Mouse (Mus musculus) spleen, postnatal 10 days (tissue): ENCODE data around the gene Ptpre.
A peak's percentile ranks its signal among the peaks of the same experiment; 100 is the strongest.

ENCODE experiments used
- DNase-seq, 2 experiments: peaks; one replicate each; pipeline ENCODE4 v3.0.0; 2021 to 2022; ENCODE audit warnings: low spot score in 2 of 2

Gene Ptpre

DNA sequence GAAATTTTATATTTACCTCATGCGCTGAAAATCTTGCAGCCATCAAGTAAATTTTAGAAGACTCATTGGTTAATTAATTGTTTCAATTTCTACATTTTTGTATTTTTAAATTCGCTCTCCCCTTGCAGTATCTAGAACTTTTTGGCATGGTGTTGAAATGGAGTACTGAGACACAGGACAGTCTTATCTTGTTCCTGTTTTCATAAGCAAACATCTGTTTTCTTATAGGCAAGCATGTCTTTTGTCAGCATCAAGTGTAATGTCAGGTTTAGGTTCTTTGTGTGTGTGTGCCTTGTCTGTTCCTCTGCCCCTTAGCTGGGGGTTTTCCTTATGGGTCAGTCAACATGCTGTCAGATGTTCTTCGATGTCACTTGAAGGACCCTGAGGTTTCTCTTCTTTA lies 39.0 kb downstream of the Ptpre start:
- no peak for DNase-seq

DNA sequence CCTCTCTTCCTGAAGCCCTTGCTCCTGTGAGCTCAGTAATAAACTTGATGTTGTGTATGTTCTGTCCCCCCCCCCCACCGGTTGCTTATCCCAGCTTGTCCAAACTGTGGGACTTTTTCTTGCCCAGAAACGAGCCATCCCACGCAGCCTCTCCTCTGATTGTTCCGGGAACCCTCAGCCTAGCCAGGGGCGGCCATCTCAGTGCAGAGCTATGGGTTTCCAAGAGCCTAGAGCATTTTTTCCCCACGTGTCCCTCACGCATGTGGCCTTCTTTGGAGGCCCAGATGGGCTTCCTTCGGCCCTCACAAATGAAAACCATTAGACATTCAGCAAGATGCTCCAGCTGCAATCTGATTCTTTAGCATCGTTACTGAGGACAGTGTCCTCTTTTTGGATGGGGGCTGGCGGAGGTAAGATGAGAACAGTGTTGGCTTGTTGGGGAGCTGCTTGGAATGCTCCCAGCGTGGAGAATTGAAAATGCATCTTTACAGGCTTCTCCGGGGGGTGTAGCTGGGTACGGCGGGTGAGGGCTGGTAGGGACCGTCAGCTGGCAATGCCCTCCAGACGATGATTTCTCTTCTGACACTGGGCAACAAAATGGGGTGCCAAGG lies 41.5 kb downstream of the Ptpre start:
- no peak for DNase-seq

DNA sequence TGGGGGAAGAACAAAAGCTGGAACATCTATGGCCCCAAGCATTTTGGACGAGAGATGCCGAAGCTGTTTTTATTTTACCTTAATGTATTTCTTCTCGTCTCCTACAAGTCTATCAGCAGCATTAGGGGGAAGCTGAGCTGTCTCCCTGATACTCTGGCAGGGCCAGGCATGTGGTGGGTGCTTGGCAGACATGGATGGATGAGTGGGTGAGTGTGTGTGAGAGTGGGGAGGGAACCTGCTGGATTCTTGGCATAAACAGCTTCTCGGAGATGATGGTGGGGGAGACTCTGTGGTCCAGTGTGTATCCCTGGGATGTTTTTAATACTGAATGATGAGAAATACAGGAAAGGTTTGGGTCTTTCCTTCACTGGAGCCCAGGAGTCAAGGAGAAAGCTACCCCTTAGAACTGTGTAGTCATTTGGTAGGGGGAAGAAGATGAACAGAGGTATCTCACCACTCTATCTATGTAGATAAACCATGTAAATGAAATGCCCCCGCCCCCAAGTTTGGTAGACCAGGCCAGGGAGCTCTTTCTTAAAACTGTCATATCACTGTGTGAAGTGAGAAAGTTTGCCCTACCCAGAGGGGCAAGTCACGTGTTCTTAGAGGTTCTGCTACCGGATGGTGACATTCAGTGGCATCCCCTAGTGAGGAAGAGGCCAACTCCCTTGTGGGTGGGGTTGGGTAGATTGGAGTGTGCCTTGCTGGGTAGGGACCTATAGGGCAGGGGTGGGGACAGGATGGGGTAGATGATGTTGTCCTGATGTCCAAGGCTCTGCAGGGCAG lies 43.2 kb downstream of the Ptpre start:
- no peak for DNase-seq

DNA sequence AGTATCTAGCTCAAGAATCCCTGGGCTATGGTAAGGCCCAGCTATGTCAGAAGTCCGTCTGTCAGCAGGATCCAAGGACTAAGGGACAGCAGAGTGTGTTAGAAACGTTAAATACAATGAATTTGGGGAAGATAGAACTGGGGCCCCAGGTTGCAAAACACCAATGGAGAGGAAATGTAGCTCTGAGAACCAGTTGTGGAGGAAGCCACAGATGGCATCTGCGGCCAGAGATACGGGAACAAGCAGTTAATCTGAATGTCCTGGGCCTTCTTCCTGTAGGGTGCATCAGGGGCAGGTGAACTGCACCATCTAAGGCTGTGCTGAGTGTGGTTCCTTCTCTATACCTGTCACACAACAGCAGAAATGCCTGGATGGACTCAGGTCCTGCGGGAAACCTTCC lies 43.8 kb downstream of the Ptpre start:
- no peak for DNase-seq

DNA sequence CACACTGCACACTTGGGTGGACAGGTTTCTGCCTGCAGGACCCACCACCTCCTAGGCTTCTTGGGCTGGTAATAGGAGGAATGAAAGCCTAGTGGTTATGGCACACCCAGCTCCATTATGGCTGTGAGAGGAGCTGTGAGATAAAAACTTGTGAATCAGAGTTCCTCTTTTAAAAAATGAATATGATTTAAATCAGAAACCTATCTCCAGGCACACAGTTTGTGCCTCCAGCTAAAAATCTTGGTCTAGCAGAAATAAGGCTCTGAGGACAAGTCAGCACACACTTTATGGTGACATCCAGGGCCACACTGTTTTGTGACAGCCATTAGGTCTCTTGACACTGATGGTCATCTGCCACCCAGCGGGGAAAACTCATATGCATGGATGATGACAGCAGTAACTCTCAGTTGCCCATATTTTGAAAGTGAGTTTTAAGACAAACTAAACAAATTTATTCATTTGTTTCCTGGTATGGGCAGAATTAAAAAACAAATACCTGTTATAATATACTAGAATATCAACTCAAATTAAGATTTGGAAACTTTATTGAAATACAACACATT lies 47.9 kb downstream of the Ptpre start:
- no peak for DNase-seq

DNA sequence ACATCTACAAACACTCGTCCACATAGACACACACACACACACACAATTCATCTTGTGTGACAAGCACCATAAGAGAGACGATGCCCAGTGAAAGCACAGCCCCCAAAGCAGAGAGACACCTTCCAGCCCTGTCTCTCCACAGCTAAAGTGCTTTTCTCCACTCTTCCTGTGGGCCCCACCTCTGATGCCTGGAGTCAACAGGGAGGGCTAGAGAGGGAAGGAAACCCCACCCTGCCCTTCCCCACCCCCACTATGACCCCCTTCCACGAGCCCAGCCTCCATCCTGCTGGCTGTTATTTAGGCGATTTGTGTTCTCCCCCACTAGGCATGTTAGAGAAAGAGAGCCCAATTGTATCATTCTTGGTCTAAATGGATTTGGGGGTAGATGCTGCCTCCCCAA lies 49.1 kb downstream of the Ptpre start:
- DNase-seq = no peak

DNA sequence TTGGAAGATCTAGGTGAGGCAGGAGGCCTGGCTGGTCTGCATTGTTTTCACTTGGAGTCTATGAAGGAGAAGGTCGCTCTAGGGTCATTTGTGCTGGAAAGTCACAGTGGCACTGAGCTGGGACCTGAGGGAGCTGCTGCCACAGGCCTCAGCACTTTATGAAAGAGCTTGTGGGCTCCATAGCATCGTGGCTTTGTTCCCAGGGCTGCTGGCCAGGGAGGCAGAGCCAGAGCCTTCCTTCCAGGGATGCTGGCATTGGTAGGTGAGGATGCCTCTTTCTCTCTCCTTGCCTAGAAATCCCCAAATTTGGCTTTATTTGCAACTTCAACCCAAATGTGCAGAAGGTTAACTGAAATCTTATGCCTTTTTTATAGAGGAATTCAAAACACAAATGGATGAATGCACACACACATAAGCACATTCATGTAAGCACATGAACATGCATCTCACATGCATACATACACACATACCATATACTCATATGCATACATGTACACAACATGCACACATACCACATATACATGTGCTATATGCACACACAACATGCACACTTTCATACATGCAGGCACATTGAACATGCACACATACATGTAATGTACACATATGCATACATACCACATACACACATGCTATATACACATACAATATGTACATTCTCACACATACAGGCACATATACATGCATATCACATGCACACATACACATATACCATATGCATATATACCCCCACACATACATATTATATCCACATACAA lies 50.7 kb downstream of the Ptpre start:
- no peak for DNase-seq

DNA sequence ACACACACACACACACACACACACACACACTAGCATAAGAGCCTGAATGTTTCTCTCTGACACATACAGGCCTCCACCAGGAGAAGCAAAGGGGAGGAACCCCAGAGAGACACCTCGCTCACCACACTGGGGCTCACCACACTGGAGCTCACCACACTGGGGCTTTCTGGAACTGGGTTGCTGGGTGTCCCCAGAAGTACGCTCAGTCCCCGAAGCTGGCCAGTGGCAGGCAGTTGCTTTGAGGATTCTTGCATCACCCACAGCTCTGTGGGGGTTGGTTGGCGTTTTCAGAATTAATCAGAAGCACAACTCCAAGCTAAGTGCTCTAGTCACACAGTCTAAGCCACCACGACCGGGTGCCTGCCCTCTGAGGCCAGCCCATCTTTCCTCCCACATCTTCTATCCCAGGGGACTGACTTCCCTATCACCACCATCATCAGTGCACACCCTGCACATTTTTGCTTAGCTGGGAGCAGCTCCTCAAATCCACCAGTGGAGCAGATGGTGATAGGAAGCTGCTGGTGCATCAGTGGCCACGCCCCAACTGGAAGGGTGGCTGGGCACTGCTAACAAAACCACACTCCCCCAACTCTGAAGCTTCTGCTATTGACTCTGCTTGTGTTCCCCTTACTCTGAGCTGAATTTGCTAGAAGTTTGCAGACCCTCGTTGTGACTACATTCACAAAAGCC lies 51.5 kb downstream of the Ptpre start:
- no peak for DNase-seq

DNA sequence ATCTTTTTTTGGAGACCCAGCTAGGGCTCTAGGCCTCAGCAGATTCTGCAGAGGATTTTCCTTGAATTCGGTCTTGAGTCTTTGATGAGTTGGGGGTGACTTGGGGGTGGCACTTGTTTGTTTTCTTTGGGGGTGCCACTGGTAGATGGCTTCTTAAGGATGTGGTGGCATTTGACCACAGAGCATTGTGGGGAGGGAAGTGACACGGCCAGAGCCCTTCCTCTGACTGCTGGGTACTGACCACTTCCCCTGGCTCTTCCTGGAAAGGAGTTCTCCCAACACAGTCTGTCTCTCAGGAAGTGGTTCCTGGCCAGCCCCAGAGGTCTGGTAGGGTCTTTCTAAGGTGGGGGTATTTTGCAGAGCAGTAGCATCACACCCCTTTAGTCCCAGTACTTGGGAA lies 54.2 kb downstream of the Ptpre start:
- no peak for DNase-seq

DNA sequence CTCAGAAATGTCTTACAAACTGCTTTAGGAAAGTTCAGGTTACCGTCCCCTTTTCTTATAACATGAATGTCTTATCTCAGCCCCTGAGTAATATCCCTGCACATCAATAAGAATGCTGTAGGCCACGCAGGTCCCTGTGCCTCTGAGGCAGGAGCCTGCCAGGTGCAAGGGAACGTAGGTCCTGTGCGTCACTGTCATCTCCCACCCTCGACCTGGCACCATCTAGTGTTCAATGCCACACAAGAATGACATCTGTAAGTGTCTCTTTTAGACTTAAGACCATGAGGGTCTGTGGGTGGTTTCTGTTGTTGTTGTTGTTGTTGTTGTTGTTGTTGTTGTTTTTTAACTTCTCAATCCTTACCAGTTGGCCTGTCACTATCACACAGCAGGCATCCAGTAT lies 56.0 kb downstream of the Ptpre start:
- DNase-seq = no peak

DNA sequence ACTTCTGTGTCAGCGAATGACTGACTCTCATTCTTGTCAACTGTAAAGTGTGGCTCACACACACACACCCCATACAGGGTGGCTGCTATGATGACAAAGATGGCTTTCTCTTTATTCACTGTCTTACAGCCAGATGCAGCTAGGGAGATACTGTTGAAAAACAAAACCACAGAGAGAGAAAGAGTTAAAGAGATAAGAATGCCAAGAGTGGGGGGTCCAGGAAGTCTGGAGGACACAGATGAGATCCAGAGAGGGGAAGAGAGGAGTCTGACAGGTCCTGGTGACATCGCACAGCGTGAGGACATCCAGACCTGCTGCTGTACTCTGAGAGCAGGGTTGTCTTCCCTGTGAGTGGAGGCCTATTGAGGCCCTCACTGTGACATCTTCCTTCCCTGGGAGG lies 56.5 kb downstream of the Ptpre start:
- no peak for DNase-seq

DNA sequence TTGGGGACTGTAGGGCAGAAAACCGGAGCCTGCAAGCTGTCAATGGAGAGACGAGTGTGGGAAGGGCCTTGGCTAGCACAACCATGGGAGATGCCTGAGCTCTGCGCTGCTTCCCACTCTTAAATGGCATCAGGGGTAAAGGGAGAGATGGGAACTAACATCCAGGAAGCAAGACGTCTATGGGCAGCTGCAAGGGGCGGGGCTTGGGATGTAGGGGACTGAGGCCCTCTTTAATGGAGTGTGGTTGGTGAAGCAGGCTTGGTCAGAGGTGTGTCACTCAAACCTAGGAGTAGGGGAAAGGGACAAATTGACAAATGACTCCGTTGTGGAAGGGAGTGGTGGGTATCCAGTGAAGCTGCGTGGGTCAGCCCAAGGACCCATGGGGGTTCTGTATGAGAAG lies 57.4 kb downstream of the Ptpre start:
- no peak for DNase-seq

DNA sequence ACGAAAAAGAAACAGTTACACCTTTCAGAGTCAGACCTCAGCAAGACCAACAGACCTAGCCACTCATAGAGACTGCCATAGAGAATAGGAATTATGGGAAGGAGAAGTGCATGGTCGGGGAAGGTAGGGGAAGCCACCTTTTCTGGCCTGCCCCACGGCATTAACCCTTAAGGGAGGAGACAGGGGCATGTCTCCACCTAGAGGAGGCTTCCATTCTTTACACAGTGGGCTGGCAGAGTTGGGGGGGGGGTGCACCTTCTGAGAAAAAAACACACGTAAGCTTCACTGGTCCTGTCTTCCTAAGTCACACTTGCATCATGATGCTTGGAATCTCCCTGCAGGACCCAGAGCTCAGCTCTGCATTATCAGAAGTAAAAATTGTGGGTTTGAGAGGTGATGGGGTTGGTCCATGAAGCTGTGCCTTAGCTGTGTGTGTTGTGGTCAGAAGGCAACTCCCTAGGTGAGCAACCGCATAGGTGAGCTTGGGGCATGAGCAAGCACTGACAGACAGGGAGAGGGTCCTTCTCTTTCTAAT lies 58.4 kb downstream of the Ptpre start:
- no peak for DNase-seq

DNA sequence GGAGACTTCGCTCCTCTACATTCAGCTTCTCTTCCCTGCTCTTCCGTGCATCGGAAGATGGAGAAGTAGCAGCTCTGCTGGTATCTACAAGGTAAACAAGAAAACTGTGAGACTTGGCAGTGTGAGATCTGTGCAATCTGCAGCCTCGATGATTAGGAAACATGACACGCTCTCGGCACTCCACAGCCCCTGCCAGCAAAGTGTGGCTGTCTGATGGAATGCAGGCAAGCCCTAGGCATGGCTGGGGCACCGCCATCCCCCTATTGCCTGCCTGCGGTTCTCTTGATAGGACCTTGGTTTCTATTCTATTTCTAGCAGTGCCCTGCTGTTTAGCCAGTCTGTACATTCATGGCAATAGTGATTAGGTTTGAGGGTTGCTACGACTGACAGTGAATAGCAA lies 59.7 kb downstream of the Ptpre start:
- DNase-seq = peak in 1 of 2 experiments; percentile 42

DNA sequence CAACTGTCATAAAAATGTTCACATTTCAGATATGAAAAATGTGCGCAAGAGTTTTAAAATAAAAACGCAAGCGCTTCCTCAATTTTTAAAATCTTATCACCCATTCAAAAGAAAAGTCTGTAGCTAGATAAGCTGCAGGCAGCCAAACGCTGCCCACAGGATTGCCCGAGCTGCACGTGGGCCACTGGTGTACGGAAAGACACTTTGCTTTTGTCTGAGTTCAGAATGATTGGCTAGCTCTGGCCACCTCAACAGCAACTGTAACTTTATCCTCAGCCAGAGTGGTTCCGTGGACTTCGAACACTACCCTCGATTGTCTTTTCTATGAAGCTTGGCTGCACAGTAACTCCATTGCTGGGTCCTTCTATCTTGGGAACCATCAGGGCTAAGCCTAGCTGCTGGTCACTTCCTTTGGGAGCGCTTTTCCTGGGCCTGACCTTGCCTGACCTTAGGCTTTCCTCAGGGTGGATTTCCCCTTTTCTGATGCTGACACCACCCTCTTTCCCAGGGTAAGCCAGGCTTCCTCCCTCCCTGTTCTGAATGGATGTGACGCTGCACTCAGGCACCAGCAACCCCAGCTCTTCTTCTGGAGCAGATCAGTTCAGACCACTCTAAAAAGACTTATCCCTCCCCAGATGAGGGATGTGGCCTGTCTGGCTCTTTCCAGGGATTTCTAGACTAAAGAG lies 60.5 kb downstream of the Ptpre start:
- DNase-seq = no peak

DNA sequence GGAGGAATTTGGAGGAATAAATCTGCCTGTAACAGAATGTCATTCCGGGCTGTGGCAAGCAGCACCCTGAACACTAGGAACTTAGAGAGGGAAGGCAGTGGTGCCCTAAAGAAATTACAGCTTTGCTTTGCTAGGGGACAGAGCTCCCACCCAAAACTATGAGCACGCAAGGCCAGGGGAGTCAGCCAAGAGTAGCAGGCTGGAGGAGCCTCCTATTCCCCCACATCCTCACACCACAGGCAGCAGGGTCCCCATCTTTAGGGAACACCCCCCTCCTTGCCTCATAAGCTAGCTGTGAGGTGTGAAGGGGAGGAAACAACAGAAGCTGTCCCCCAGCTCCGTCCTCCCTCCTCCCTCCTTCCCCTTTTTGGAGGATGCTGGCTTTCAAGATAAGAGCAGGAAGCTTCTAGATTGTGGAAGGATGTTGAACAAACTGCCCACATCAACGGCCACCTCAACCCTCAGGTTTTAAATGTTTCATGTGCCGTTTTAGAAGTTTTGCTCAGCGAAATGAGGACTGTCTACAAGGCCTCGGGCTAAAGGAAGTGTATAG lies 61.1 kb downstream of the Ptpre start:
- DNase-seq = no peak

DNA sequence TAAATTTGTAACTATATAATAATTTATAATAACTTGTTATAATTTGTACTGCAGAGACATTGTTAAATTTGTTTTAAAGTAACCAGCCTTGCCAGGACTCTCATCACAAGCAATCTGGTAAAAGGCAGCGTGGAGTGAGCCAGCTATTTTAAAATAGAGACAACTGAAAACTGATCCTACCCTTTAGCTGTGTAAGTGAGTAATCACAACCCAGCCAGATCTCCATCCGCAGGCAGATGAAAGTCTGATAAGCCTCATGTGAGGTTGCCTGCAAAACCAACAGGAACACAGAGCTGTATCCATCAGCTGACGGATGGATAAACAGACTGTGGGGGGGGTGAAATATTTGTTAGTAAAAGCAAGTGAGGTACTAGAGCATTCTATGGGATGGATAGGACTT lies 62.8 kb downstream of the Ptpre start:
- no peak for DNase-seq

DNA sequence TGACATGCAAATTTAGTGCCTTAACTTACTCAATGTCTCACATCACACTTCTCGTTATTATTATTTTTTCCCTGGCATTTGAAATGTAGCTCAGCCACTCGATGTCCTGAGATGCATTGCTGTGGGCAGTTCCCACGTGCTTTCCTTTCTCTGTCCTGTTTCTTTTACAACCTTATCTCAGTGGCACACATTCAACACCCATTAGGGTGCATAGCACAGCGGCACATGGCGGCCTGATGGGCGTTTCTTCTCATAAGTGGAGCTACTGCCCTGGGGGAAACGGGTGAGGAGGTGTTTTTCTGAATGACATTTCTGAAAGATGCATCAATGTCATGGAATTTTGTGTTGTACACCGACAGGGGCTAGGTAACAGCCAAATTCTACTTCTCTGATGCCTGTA lies 64.3 kb downstream of the Ptpre start:
- peak in 1 of 2 experiments; percentile 40 for DNase-seq

DNA sequence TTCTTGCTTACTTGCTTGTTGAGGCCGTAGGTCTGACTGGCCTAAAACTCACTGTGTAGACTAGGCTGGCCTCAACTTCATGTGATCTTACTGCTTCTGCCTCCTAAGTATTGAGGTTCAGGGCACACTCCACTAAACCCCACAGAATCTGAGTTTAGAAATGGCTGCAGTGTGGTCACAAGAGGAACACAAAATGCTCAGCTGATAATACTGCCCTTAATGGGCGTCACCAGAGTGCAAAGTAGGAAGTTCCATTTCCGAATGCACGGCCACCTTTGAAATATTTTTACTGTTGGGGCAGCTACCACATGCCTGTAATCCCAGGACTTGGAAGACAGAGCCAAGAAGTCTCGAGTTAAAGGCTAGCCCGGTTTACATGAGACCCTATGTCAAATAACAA lies 65.0 kb downstream of the Ptpre start:
- no peak for DNase-seq

DNA sequence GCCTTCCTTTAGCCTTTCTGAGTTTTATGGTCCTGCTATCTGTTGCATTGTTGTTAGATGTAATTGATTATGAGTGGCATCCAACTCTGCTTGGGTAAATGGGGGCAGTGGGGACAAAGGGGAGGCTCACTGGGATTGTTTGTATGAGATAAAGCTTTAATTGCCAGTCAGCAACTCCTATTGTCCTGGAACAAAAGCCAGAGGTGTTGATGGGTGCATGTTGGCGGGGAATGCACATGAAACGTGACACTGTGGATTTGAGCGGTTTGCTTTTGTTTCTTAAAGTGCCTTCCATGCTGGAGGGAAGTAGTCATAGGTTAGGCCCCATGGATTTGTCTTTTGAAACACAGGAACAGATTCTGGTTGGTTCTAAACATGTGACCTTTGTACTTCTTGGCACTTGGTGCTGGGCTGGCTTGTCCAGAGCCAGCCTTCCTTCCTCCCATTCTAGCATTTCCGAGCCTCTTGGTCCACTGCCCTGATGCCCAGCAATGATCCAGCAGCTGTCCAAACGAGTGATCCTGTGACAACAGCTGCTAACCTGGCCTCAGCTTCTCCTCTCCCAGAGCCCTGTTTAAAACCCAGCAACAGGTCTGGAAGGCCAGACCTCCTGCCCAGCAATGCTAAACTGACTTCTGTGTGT lies 65.7 kb downstream of the Ptpre start:
- DNase-seq = no peak
